Mouse (Mus musculus): ENCODE data around the gene Bcl7b.

- TF ChIP-seq CTCF (IDR thresholded peaks at IDR 0.05; ENCODE audit: insufficient read depth, low read length) (no peak), POLR2A (IDR thresholded peaks at IDR 0.05; ENCODE audit: borderline replicate concordance, extremely low read depth, low read depth, low read length) (no peak)
Observed at GRCm38 (mm10) chr5:135178523-135178922, 10.4 kb downstream of the Bcl7b start.

Data from lung, adult 2 months (tissue).